ENCODE assay signal across 8 mouse cellular contexts in the genomic region with DNA sequence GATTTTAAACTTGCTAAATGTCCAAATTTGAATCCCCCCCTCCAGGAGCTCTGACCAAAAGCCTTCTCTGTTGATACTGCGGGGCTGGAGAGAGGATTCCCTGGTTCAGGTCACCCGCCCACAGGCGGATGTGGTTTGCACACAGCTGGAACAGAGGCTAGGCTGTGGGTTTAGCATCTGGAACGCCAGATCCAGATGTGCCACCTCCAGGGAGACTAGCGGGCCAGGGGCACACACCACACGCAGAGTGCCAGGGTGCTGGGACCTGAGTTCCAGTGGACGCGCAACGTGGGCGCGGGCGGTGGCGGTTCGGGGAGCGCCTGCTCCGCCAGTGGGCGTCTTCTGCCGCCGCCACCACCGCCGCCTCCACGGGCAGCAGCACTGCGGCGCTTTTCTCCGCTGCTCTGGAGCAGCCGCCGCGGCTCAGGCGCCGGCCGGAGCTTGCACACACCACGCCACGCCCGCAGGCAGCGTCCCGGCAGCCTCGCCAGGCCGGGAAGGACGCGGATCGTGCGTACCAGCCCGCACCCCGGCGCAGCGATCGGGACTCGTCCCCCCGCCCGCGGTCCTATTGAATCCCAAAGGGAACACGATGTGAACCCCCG.
DNase-seq lines count a peak whose midpoint lies in the region; ATAC-seq lines count a peak whose summit lies in the region.

No protein-coding gene starts in this region.

- H3K27me3 ChIP-seq in forebrain, embryonic 16.5 days (replicated peaks; ENCODE audit: control insufficient read depth, insufficient read depth, low read length) = peaks cover 28% of the 10 kb centered on the region
- peaks cover 59% of the 10 kb centered on the region for H3K27me3 ChIP-seq in midbrain, embryonic 13.5 days

- peak overlapping the region; percentile 76 for H3K9ac ChIP-seq in forebrain, embryonic 16.5 days (replicated peaks; ENCODE audit: low read depth, low read length)
- H3K9ac ChIP-seq in midbrain, embryonic 13.5 days (replicated peaks) = peak overlapping the region; percentile 92

- H3K4me2 ChIP-seq in forebrain, embryonic 16.5 days (ENCODE audit: low read length) = peak overlapping the region; percentile 89
- peak overlapping the region; percentile 80 for H3K4me2 ChIP-seq in midbrain, embryonic 13.5 days (replicated peaks)

- 0% methylated on average over 52 of the region's 53 CpGs for WGBS in forebrain, embryonic 16.5 days
- WGBS in midbrain, embryonic 13.5 days = under 1% methylated on average over 53 of the region's 53 CpGs

- H3K4me3 ChIP-seq in forebrain, embryonic 16.5 days (replicated peaks; ENCODE audit: low read length) = peak overlapping the region; percentile 67
- peak overlapping the region; percentile 86 for H3K4me3 ChIP-seq in midbrain, embryonic 13.5 days (replicated peaks)

- H3K36me3 ChIP-seq in forebrain, embryonic 16.5 days (ENCODE audit: control insufficient read depth, insufficient read depth) = no peaks in the 10 kb centered on the region
- no peaks in the 10 kb centered on the region for H3K36me3 ChIP-seq in midbrain, embryonic 13.5 days

- ATAC-seq in forebrain, embryonic 16.5 days = peak; percentile 65
- ATAC-seq in midbrain, embryonic 13.5 days = peak; percentile 75

- peak overlapping the region; percentile 88 for H3K27ac ChIP-seq in forebrain, embryonic 16.5 days (ENCODE audit: low read length)
- H3K27ac ChIP-seq in midbrain, embryonic 13.5 days = peak overlapping the region; percentile 93

- H3K9me3 ChIP-seq in forebrain, embryonic 16.5 days (ENCODE audit: control insufficient read depth, low read length) = no peaks in the 10 kb centered on the region
- no peaks in the 10 kb centered on the region for H3K9me3 ChIP-seq in midbrain, embryonic 13.5 days

- peaks cover 33% of the 10 kb centered on the region for H3K4me1 ChIP-seq in forebrain, embryonic 16.5 days (replicated peaks; ENCODE audit: control insufficient read depth, insufficient read depth, low read length)
- peaks cover 40% of the 10 kb centered on the region for H3K4me1 ChIP-seq in midbrain, embryonic 13.5 days (replicated peaks)

- DNase-seq in kidney, adult 9 months = peak; percentile 14
- DNase-seq in kidney, postnatal 25 days = no peak
- DNase-seq in brain, adult 2 months (ENCODE audit: low read depth, low spot score) = peak; percentile 66
- peak; percentile 70 to 81 for DNase-seq in kidney, postnatal 4 days
- peak; percentile 60 for DNase-seq in thymus, postnatal 25 days
- DNase-seq in spleen, adult 12 weeks (ENCODE audit: low spot score) = no peak

Comparison
In these comparisons a context has a peak if more than half of its experiments do, and no peak if none do; other contexts are left out.
1. DNase-seq: peak in kidney, adult 9 months (single experiment), brain, adult 2 months (single experiment), kidney, postnatal 4 days (2 of 2) and thymus, postnatal 25 days (single experiment); none in kidney, postnatal 25 days (0 of 2) and spleen, adult 12 weeks (single experiment).